ENCODE assay signal across 8 mouse cellular contexts in the genomic region with DNA sequence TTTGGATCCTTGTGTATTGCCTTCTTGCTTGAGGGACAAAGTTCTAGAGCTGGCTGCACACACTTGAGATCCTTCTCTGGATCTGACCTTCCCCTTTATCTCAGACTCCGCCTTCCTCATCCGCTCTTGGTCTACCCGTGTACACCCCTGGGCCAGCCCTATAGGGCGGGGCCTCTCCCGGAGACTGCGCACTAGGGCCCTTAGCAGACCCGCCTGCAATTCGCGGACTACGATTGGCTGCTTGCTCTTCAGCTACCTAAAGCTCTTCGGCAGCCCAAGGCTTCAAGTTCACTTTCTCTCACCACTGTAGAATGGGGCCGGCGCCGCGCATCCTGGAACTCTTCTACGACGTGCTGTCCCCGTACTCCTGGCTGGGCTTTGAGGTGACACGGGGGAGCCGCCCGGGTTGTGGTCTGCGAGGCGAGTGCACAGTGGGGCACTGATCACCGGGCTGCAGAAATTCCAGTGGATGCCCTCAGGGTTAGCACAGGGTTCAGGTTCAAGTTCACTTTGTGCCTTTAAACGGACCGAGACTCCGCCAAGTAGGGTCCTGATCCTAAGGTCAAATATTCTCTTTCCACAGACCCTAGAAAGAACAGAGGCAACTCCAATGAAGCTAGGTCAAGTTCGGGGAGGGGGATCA. TPM values are rescaled to one million over a fixed set of nuclear protein-coding genes. Genes with fewer than 3 reads are reported as not detected.
A peak's percentile ranks its signal among the peaks of the same experiment; 100 is the strongest.
DNase-seq lines count a peak whose midpoint lies in the region; ATAC-seq and TF ChIP-seq lines count a peak whose summit lies in the region.

Gstk1 (plus strand) TSS at position 225 of the 643 bp plus-strand sequence.

- 2% methylated on average over 28 of the region's 28 CpGs for WGBS in embryonic facial prominence, embryonic 10.5 days
- 3% methylated on average over 28 of the region's 28 CpGs for WGBS in intestine, postnatal 0 days
- 4% methylated on average over 28 of the region's 28 CpGs for WGBS in midbrain, embryonic 10.5 days

- peak; percentile 93 for DNase-seq in adrenal gland, postnatal 14 days
- DNase-seq in embryonic facial prominence, embryonic 10.5 days (ENCODE audit: low spot score): peak; percentile 89
- DNase-seq in gonadal fat pad, adult 2 months (ENCODE audit: low read depth): no peak
- peak; percentile 57 to 61 for DNase-seq in left cerebral cortex, postnatal 36 days (ENCODE audit: low spot score in 2 of 2)
- DNase-seq in midbrain, embryonic 10.5 days (ENCODE audit: low spot score): peak; percentile 82
- DNase-seq in right cerebral cortex, postnatal 4 days: peak; percentile 66
- DNase-seq in adipocyte (ENCODE audit: low spot score): no peak

- H3K36me3 ChIP-seq in embryonic facial prominence, embryonic 10.5 days (replicated peaks): no peaks in the 10 kb centered on the region
- no peaks in the 10 kb centered on the region for H3K36me3 ChIP-seq in intestine, postnatal 0 days (ENCODE audit: control insufficient read depth, insufficient read depth)
- H3K36me3 ChIP-seq in midbrain, embryonic 10.5 days: no peaks in the 10 kb centered on the region

- peak within 1 kb of the TSS; percentile 49; the same call in 1 of the 2 replicates for H3K9ac ChIP-seq in intestine, postnatal 0 days (ENCODE audit: low read depth, low read length)

- TF ChIP-seq CTCF in intestine, postnatal 0 days (IDR thresholded peaks at IDR 0.05; ENCODE audit: low read depth): no peak

- peaks cover 11% of the 10 kb centered on the region; the same call in 1 of the 2 replicates for H3K4me1 ChIP-seq in embryonic facial prominence, embryonic 10.5 days
- H3K4me1 ChIP-seq in intestine, postnatal 0 days (replicated peaks; ENCODE audit: control insufficient read depth, insufficient read depth, low read length): peaks cover 2% of the 10 kb centered on the region; the same call in 1 of the 2 replicates
- peaks cover 12% of the 10 kb centered on the region for H3K4me1 ChIP-seq in midbrain, embryonic 10.5 days

- peaks cover 15% of the 10 kb centered on the region for H3K27me3 ChIP-seq in embryonic facial prominence, embryonic 10.5 days (replicated peaks; ENCODE audit: low read depth, poor library complexity, severe bottlenecking)
- no peaks in the 10 kb centered on the region for H3K27me3 ChIP-seq in intestine, postnatal 0 days (replicated peaks; ENCODE audit: control insufficient read depth, insufficient read depth, low read length)
- peaks cover 21% of the 10 kb centered on the region for H3K27me3 ChIP-seq in midbrain, embryonic 10.5 days (ENCODE audit: low read depth, poor library complexity, severe bottlenecking)

- intact Hi-C loops in left cerebral cortex, postnatal 36 days (cut with DNase I): no loop called here

- H3K9me3 ChIP-seq in embryonic facial prominence, embryonic 10.5 days: no peaks in the 10 kb centered on the region
- no peaks in the 10 kb centered on the region for H3K9me3 ChIP-seq in intestine, postnatal 0 days (ENCODE audit: control insufficient read depth)
- no peaks in the 10 kb centered on the region for H3K9me3 ChIP-seq in midbrain, embryonic 10.5 days (replicated peaks)

- peak within 1 kb of the TSS; percentile 62 for H3K4me3 ChIP-seq in embryonic facial prominence, embryonic 10.5 days
- peak within 1 kb of the TSS; percentile 43 for H3K4me3 ChIP-seq in intestine, postnatal 0 days (ENCODE audit: low read depth, low read length)
- peak within 1 kb of the TSS; percentile 64 for H3K4me3 ChIP-seq in midbrain, embryonic 10.5 days

- H3K4me2 ChIP-seq in intestine, postnatal 0 days (replicated peaks; ENCODE audit: low read depth): peak within 1 kb of the TSS; percentile 79

- ATAC-seq in intestine, postnatal 0 days: peak; percentile 100

- H3K27ac ChIP-seq in embryonic facial prominence, embryonic 10.5 days (replicated peaks): peak within 1 kb of the TSS; percentile 65
- H3K27ac ChIP-seq in intestine, postnatal 0 days (ENCODE audit: low read depth, low read length): no peak within 1 kb of the TSS
- peak within 1 kb of the TSS; percentile 73 for H3K27ac ChIP-seq in midbrain, embryonic 10.5 days (replicated peaks)

RNA-seq across cellular contexts. Expression of gene Gstk1, which starts in this region (rescaled TPM):
- 108 and 147 TPM in 2 replicates for total RNA-seq in adrenal gland, postnatal 14 days (2021)
- 18.1 and 18.7 TPM in 2 replicates for polyA plus RNA-seq in embryonic facial prominence, embryonic 10.5 days (2016; fragmentation: Nextera tagmentation; extraction: Ambion mirVana)
- 52.2 and 57.2 TPM in 2 replicates for polyA plus RNA-seq in gonadal fat pad, adult 2 months (2012; rRNA removed)
- 20.5 and 22.6 TPM in 2 replicates for polyA plus RNA-seq in intestine, postnatal 0 days (2015; fragmentation: Nextera tagmentation; extraction: Ambion mirVana)
- 10 to 100 TPM; 11.3 to 11.6 TPM for total RNA-seq in left cerebral cortex, postnatal 36 days (2021)
- 14.3 and 17.3 TPM in 2 replicates for polyA plus RNA-seq in midbrain, embryonic 10.5 days (2016; fragmentation: Nextera tagmentation; extraction: Ambion mirVana)

Comparison
In these comparisons a context has a peak if more than half of its experiments do, and no peak if none do; other contexts are left out.
1. DNase-seq: peak in adrenal gland, postnatal 14 days (single experiment), embryonic facial prominence, embryonic 10.5 days (single experiment), left cerebral cortex, postnatal 36 days (2 of 2), midbrain, embryonic 10.5 days (single experiment) and right cerebral cortex, postnatal 4 days (single experiment); none in gonadal fat pad, adult 2 months (single experiment) and adipocyte (single experiment).
2. Peak in every context shown above with its lines, with median percentiles within 50 percentile points of each other: H3K4me3 ChIP-seq.